Mouse (Mus musculus) intestine, embryonic 16.5 days (tissue): ENCODE data around the gene Fam209. TPM values are rescaled to one million over a fixed set of nuclear protein-coding genes. Genes with fewer than 3 reads are reported as not detected.

Experiments
- ATAC-seq: fragments of 200-750 bp; cut with Nextera tagmentation; 2 replicates; pipeline ENCODE4 v1.8.0; 2017; ENCODE audit warnings: moderate TSS enrichment, moderate library complexity
- H3K27ac ChIP-seq: fragments of 300-500 bp; sonication (generic); 2 replicates; pipeline ENCODE4 v1.5.1; 2014; ENCODE audit warnings: mild to moderate bottlenecking, low read length
- H3K27me3 ChIP-seq: fragments of 300-500 bp; sonication (generic); replicated peaks from 2 replicates; pipeline ENCODE4 v1.6.1; 2014; ENCODE audit warnings: low read length, control low read depth, mixed read lengths; ENCODE audit not compliant: control insufficient read depth, insufficient read depth
- H3K36me3 ChIP-seq: fragments of 300-500 bp; sonication (generic); 2 replicates; pipeline ENCODE4 v1.6.1; 2014; ENCODE audit warnings: low read length, control low read depth; ENCODE audit not compliant: control insufficient read depth, insufficient read depth
- H3K4me1 ChIP-seq: fragments of 300-500 bp; sonication (generic); 2 replicates; pipeline ENCODE4 v1.6.1; 2014; ENCODE audit warnings: low read length, control low read depth, mixed read lengths; ENCODE audit not compliant: control insufficient read depth, insufficient read depth
- H3K4me2 ChIP-seq: fragments of 300-500 bp; sonication (generic); 2 replicates; pipeline ENCODE4 v1.6.1; 2014; ENCODE audit warnings: low read depth, low read length, control low read depth
- H3K4me3 ChIP-seq: fragments of 300-500 bp; sonication (generic); 2 replicates; pipeline ENCODE4 v1.5.1; 2014; ENCODE audit warnings: mild to moderate bottlenecking, low read length
- H3K9ac ChIP-seq: fragments of 300-500 bp; sonication (generic); 2 replicates; pipeline ENCODE4 v1.6.1; 2014; ENCODE audit warnings: low read depth, low read length
- H3K9me3 ChIP-seq: fragments of 300-500 bp; sonication (generic); 2 replicates; pipeline ENCODE4 v1.6.1; 2016; ENCODE audit warnings: low read length, control low read depth; ENCODE audit not compliant: control insufficient read depth
- WGBS: fragments of 180-500 bp; shearing (Covaris S2); extraction: QIAGEN DNeasy Blood & Tissue Kit; methylation state at CpG from one replicate; pipeline ENCODE4 v1.1.7; 2014; 5-methylcytosine and 5-hydroxymethylcytosine counted together
- polyA plus RNA-seq: library from polyadenylated mRNA; unstranded; fragments of >200 nt; fragmentation: Nextera tagmentation; extraction: Ambion mirVana; gene quantifications from 2 replicates; pipeline ENCODE4 v1.2.1, GENCODE M21; 2015

The Fam209 gene
- polyA plus RNA-seq, 1 experiment from 2014 or later: 0.20 TPM

DNA sequence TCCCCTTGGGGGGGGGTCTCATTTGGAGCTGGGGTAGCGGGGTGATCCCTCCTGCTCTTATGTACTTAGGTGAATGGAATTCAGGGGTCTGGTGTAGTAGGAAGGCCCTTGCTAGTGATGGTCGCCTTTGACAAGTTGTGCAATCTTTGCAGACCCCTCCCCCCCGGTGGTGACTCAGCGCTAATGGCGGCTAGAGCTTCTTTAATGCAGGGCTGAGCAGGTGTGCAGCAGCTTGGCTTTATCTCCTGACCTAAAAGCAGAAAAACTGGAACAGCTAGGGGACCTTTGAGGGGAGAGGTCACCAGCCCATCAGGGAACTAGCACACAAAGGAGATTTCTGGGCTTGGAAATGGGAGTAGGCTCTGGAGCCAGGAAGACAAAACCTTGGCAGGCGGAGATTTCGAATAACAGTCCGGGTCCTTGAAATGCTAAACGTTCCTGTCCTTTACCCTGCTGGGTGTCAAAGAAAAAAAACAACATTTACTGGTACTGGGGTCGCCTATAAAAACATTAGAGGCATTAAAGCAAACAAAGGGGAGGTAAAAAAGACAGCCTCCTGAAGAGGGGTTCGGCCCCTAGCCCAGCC lies 44.2 kb downstream of the Fam209 start:
- H3K27me3 ChIP-seq: no peaks in the 10 kb centered on the region
- WGBS: 25% methylated on average over 11 of the region's 11 CpGs
- H3K4me3 ChIP-seq: no peak overlapping the region
- no peaks in the 10 kb centered on the region for H3K4me1 ChIP-seq
- H3K36me3 ChIP-seq: no peaks in the 10 kb centered on the region
- no peaks in the 10 kb centered on the region for H3K9me3 ChIP-seq
- no peak overlapping the region for H3K4me2 ChIP-seq
- H3K27ac ChIP-seq: no peak overlapping the region
- no peak for ATAC-seq
- H3K9ac ChIP-seq: no peak overlapping the region

DNA sequence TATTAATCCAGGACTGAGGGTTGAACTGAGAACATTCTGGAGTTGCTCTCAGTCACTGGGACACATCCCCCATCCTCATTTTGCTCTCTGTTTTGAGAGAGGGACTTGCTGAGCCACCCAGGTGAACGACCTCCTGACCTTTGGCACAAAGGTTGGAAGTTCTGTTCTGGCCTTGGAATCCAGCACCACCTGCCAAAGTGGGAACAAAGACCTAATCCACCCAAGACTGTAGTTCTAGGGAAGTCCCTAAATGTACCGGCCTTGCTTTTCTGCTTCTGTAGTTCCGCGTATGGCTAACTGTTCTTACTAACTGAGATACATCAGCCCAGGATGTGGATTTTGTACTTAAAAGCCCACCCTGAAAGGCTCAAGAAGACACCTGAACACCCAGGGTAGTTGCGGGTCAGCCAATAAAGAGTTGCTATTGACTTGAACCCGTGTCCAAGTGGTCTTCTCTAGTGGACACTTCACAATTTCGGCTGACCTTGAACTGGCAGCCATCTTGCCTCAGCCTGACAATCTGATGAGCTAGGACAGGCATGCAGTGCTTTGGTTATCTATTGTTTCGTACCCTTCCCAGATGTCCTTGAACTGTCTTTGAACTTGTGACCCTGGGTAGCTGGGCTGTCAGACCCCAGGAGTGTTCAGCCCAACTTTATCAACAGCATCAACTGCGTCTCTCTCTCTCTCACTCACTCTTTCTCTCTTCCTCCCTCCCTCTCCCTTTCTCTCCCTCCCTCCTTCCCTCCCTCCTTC lies 48.5 kb downstream of the Fam209 start:
- H3K4me3 ChIP-seq: no peak overlapping the region
- H3K4me2 ChIP-seq: no peak overlapping the region
- H3K27me3 ChIP-seq: no peaks in the 10 kb centered on the region
- H3K9me3 ChIP-seq: no peaks in the 10 kb centered on the region
- WGBS: 87% methylated on average over 9 of the region's 9 CpGs
- no peaks in the 10 kb centered on the region for H3K36me3 ChIP-seq
- H3K27ac ChIP-seq: no peak overlapping the region
- no peak for ATAC-seq
- H3K9ac ChIP-seq: no peak overlapping the region
- H3K4me1 ChIP-seq: no peaks in the 10 kb centered on the region

DNA sequence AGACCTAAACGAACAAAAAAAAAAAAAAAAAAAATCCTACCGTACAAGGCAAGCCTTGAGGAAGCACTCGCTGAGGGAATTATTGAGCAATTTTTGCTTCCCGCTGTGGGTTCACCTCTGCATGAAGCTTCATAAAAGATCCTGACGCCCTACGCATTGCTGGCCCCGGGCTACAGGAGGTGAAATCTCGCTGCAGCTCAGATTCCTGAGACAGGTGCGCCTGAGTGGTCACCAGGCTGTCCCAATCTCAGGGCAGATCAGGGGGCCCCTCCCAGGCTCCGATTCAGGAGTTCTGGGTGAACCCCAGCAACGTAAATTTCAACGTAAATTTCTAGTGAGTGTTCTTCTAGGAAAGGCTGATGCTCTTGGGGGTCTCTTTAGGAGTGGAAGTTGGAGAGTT lies 50.2 kb downstream of the Fam209 start:
- Histone ChIP-seq H3K9ac (no peak overlapping the region), H3K4me1 (no peaks in the 10 kb centered on the region), H3K27ac (no peak overlapping the region), H3K36me3 (no peaks in the 10 kb centered on the region), H3K27me3 (no peaks in the 10 kb centered on the region), H3K4me2 (no peak overlapping the region), H3K4me3 (no peak overlapping the region), H3K9me3 (no peaks in the 10 kb centered on the region)
- ATAC-seq: no peak
- 82% methylated on average over 12 of the region's 12 CpGs for WGBS

Other genes starting within 250 kb of the Fam209 start
- not detected in 2 replicates for gene Mc3r, start 224.0 kb upstream of the Fam209 start, polyA plus RNA-seq
- 15.0 and 16.6 TPM in 2 replicates for gene Fam210b, start 127.0 kb upstream of the Fam209 start, polyA plus RNA-seq
- gene Aurka, start 102.0 kb upstream of the Fam209 start, polyA plus RNA-seq: 87.4 and 103 TPM in 2 replicates
- 30.8 and 33.7 TPM in 2 replicates for gene Cstf1, start 101.8 kb upstream of the Fam209 start, polyA plus RNA-seq
- 0.17 and 0.21 TPM in 2 replicates for gene Cass4, start 78.7 kb upstream of the Fam209 start, polyA plus RNA-seq
- 78.1 and 79.4 TPM in 2 replicates for gene Rtf2, start 32.0 kb upstream of the Fam209 start, polyA plus RNA-seq
- gene Gcnt7, start 13.9 kb upstream of the Fam209 start, polyA plus RNA-seq: 0.99 and 1.0 TPM in 2 replicates
- 0.04 and 0.13 TPM in 2 replicates for gene Tfap2c, start 77.1 kb downstream of the Fam209 start, polyA plus RNA-seq